Mouse (Mus musculus): ENCODE results near the gene C1qtnf6. TPM values are rescaled to one million over a fixed set of nuclear protein-coding genes. Genes with fewer than 3 reads are reported as not detected.

The C1qtnf6 gene
- polyA plus RNA-seq, 2 experiments, result 60.1 to 89.1 TPM

GRCm38 (mm10) chr15:78473442-78473841 lies 57.8 kb downstream of the C1qtnf6 start:
- Histone ChIP-seq H3K4me2 (replicated peaks; ENCODE audit: low read depth, low read length, severe bottlenecking) (no peak overlapping the region), H3K4me1 (ENCODE audit: control insufficient read depth, insufficient read depth, low read length) (no peaks in the 10 kb centered on the region), H3K36me3 (ENCODE audit: control insufficient read depth, insufficient read depth, low read length) (no peaks in the 10 kb centered on the region), H3K27me3 (ENCODE audit: control insufficient read depth, insufficient read depth, low read length) (no peaks in the 10 kb centered on the region), H3K9me3 (ENCODE audit: control insufficient read depth, low read length) (no peaks in the 10 kb centered on the region), H3K4me3 (replicated peaks; ENCODE audit: low read length) (no peak overlapping the region), H3K27ac (replicated peaks; ENCODE audit: low read depth, low read length) (no peak overlapping the region), H3K9ac (ENCODE audit: low read depth, low read length, severe bottlenecking) (no peak overlapping the region)
- TF ChIP-seq POLR2A (IDR thresholded peaks at IDR 0.05; ENCODE audit: borderline replicate concordance, extremely low read depth, insufficient read depth, insufficient read length), result no peak
- ATAC-seq (ENCODE audit: low FRiP score, low read depth), result no peak
- DNase-seq (ENCODE audit: low spot score), result no peak
- WGBS, result 82% methylated on average over 6 of the region's 6 CpGs

Other genes starting within 250 kb of the C1qtnf6 start
- 1.6 and 2.6 TPM in 2 replicates for gene Csf2rb2, start 225.7 kb downstream of the C1qtnf6 start, polyA plus RNA-seq (2012; rRNA removed)
- gene Csf2rb2, start 225.7 kb downstream of the C1qtnf6 start, polyA plus RNA-seq (2014; fragmentation: Nextera tagmentation; extraction: Ambion mirVana), result 0.59 and 0.88 TPM in 2 replicates
- 4.0 and 7.8 TPM in 2 replicates for gene Csf2rb, start 205.7 kb downstream of the C1qtnf6 start, polyA plus RNA-seq (2012; rRNA removed)
- 4.3 and 4.6 TPM in 2 replicates for gene Csf2rb, start 205.7 kb downstream of the C1qtnf6 start, polyA plus RNA-seq (2014; fragmentation: Nextera tagmentation; extraction: Ambion mirVana)
- gene Tex33, start 135.5 kb downstream of the C1qtnf6 start, polyA plus RNA-seq (2012; rRNA removed), result not detected in 2 replicates
- not detected in 2 replicates for gene Tex33, start 135.5 kb downstream of the C1qtnf6 start, polyA plus RNA-seq (2014; fragmentation: Nextera tagmentation; extraction: Ambion mirVana)
- gene Tst, start 125.5 kb downstream of the C1qtnf6 start, polyA plus RNA-seq (2012; rRNA removed), result 8.3 and 9.1 TPM in 2 replicates
- 12.4 and 12.8 TPM in 2 replicates for gene Tst, start 125.5 kb downstream of the C1qtnf6 start, polyA plus RNA-seq (2014; fragmentation: Nextera tagmentation; extraction: Ambion mirVana)
- 53.8 and 78.4 TPM in 2 replicates for gene Mpst, start 125.0 kb downstream of the C1qtnf6 start, polyA plus RNA-seq (2012; rRNA removed)
- 1.8 and 2.7 TPM in 2 replicates for gene Mpst, start 125.0 kb downstream of the C1qtnf6 start, polyA plus RNA-seq (2014; fragmentation: Nextera tagmentation; extraction: Ambion mirVana)
- 149 and 212 TPM in 2 replicates for gene Kctd17, start 102.9 kb downstream of the C1qtnf6 start, polyA plus RNA-seq (2012; rRNA removed)
- 47.9 and 49.3 TPM in 2 replicates for gene Kctd17, start 102.9 kb downstream of the C1qtnf6 start, polyA plus RNA-seq (2014; fragmentation: Nextera tagmentation; extraction: Ambion mirVana)
- 0.05 and 0.08 TPM in 2 replicates for gene Tmprss6, start 62.8 kb downstream of the C1qtnf6 start, polyA plus RNA-seq (2012; rRNA removed)
- gene Tmprss6, start 62.8 kb downstream of the C1qtnf6 start, polyA plus RNA-seq (2014; fragmentation: Nextera tagmentation; extraction: Ambion mirVana), result 0.08 and 0.58 TPM in 2 replicates
- 0.39 and 0.73 TPM in 2 replicates for gene Il2rb, start 36.1 kb downstream of the C1qtnf6 start, polyA plus RNA-seq (2012; rRNA removed)
- 0.15 and 0.33 TPM in 2 replicates for gene Il2rb, start 36.1 kb downstream of the C1qtnf6 start, polyA plus RNA-seq (2014; fragmentation: Nextera tagmentation; extraction: Ambion mirVana)
- 0.05 and 0.08 TPM in 2 replicates for gene Sstr3, start 13.3 kb upstream of the C1qtnf6 start, polyA plus RNA-seq (2012; rRNA removed)
- gene Sstr3, start 13.3 kb upstream of the C1qtnf6 start, polyA plus RNA-seq (2014; fragmentation: Nextera tagmentation; extraction: Ambion mirVana), result not detected in 2 replicates
- 15.9 and 21.9 TPM in 2 replicates for gene Rac2, start 41.4 kb upstream of the C1qtnf6 start, polyA plus RNA-seq (2012; rRNA removed)
- gene Rac2, start 41.4 kb upstream of the C1qtnf6 start, polyA plus RNA-seq (2014; fragmentation: Nextera tagmentation; extraction: Ambion mirVana), result 34.2 and 38.2 TPM in 2 replicates
- 9.0 and 11.4 TPM in 2 replicates for gene Cyth4, start 65.6 kb upstream of the C1qtnf6 start, polyA plus RNA-seq (2012; rRNA removed)
- gene Cyth4, start 65.6 kb upstream of the C1qtnf6 start, polyA plus RNA-seq (2014; fragmentation: Nextera tagmentation; extraction: Ambion mirVana), result 4.9 and 6.9 TPM in 2 replicates
- 0.19 and 0.24 TPM in 2 replicates for gene Elfn2, start 187.4 kb upstream of the C1qtnf6 start, polyA plus RNA-seq (2012; rRNA removed)
- 0.04 TPM in 1 of 2 replicates, not detected in the other for gene Elfn2, start 187.4 kb upstream of the C1qtnf6 start, polyA plus RNA-seq (2014; fragmentation: Nextera tagmentation; extraction: Ambion mirVana)
- gene Mfng, start 242.1 kb upstream of the C1qtnf6 start, polyA plus RNA-seq (2012; rRNA removed), result 13.9 and 17.3 TPM in 2 replicates
- gene Mfng, start 242.1 kb upstream of the C1qtnf6 start, polyA plus RNA-seq (2014; fragmentation: Nextera tagmentation; extraction: Ambion mirVana), result 10.1 and 11.7 TPM in 2 replicates

All from limb, embryonic 14.5 days (tissue).